Mouse (Mus musculus): ENCODE data around the gene Tmf1. TPM values are rescaled to one million over a fixed set of nuclear protein-coding genes. Genes with fewer than 3 reads are reported as not detected.
A peak's percentile ranks its signal among the peaks of the same experiment; 100 is the strongest.

Tmf1 gene
- total RNA-seq, 1 experiment, result 28.2 TPM

DNA sequence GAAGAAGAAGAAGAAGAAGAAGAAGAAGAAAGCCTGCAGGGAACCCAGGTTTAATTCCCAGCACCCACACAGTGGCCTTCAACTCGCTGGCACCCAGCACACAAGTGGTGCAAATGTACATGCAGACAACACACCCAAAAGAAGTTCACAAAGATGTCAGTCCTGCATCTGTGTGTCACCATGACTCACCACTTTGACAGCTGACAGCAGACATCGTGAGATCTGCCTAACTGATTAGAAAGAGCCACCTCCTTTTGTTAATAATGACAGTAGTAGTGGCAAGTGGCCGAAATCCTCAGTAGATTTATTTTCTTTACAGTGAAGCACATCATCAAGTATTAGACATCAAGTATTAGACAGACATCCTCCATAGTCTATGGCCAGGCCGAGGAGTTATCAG is 28.2 kb upstream of the Tmf1 start:
- Histone ChIP-seq H3K4me1 (ENCODE audit: control insufficient read depth in 2 of 2, insufficient read depth in 2 of 2, low read length in 2 of 2, poor library complexity in 1 of 2) (peaks cover 3% of the 10 kb centered on the region in 2 experiments; a peak in 2 of 4 replicates), H3K9me3 (ENCODE audit: control insufficient read depth, insufficient read depth, low read depth, low read length) (no peaks in the 10 kb centered on the region), H3K9ac (ENCODE audit: insufficient read depth, low read depth, low read length, poor library complexity, severe bottlenecking) (no peak overlapping the region), H3K27ac (ENCODE audit: insufficient read depth, low read depth, low read length, poor library complexity, severe bottlenecking) (no peak overlapping the region), H3K36me3 (ENCODE audit: control insufficient read depth, insufficient read depth, low read length, poor library complexity, severe bottlenecking) (no peaks in the 10 kb centered on the region), H3K4me3 (ENCODE audit: insufficient read depth in 1 of 2, low read depth in 1 of 2, low read length in 2 of 2, poor library complexity in 1 of 2, severe bottlenecking in 1 of 2) (no peak overlapping the region)
- TF ChIP-seq MAFK (IDR thresholded peaks at IDR 0.05; ENCODE audit: insufficient read depth, low read depth, low read length) (no peak), ZNF384 (IDR thresholded peaks at IDR 0.05; ENCODE audit: low read depth, low read length) (no peak)
- DNase-seq (ENCODE audit: low read depth, low spot score), result no peak
- in situ Hi-C loops (cut with MboI; ENCODE audit: low sequenced_read_pairs in 2 of 2, unreplicated experiment in 2 of 2), result no loop called here

- peak within 1 kb of the TSS; percentile 94 for H3K27ac ChIP-seq (ENCODE audit: insufficient read depth, low read depth, low read length, poor library complexity, severe bottlenecking)
- H3K36me3 ChIP-seq (ENCODE audit: control insufficient read depth, insufficient read depth, low read length, poor library complexity, severe bottlenecking), result peaks cover 3% of the 10 kb centered on the region; the same call in 1 of the 2 replicates
- peak; percentile 100 for DNase-seq (ENCODE audit: low read depth, low spot score)
- peak within 1 kb of the TSS; percentile 100 for H3K9ac ChIP-seq (ENCODE audit: insufficient read depth, low read depth, low read length, poor library complexity, severe bottlenecking)
- TF ChIP-seq CHD2 (IDR thresholded peaks at IDR 0.05; ENCODE audit: low read depth, low read length) (no peak), HCFC1 (IDR thresholded peaks at IDR 0.05; ENCODE audit: borderline replicate concordance, insufficient read depth, low read length) (peak; percentile 61; the same call in 1 of the 2 replicates), ZNF384 (IDR thresholded peaks at IDR 0.05; ENCODE audit: low read depth, low read length) (no peak)
- in situ Hi-C loops (cut with MboI; ENCODE audit: low sequenced_read_pairs in 2 of 2, unreplicated experiment in 2 of 2), result no loop called here
- peak within 1 kb of the TSS; percentile 98 to 100 for H3K4me3 ChIP-seq (ENCODE audit: insufficient read depth in 1 of 2, low read depth in 1 of 2, low read length in 2 of 2, poor library complexity in 1 of 2, severe bottlenecking in 1 of 2)
- peaks cover 3% of the 10 kb centered on the region in 2 experiments; a peak in 2 of 4 replicates for H3K4me1 ChIP-seq (ENCODE audit: control insufficient read depth in 2 of 2, insufficient read depth in 2 of 2, low read length in 2 of 2, poor library complexity in 1 of 2)
- no peaks in the 10 kb centered on the region for H3K9me3 ChIP-seq (ENCODE audit: control insufficient read depth, insufficient read depth, low read depth, low read length)
Measured at GRCm38 (mm10) chr6:97205439-97205885, 26.5 kb upstream of the Tmf1 start, which contains the start of gene Uba3. Gene Uba3, minus strand, starts transcription at chr6:97205647.

- no peak for DNase-seq (ENCODE audit: low read depth, low spot score)
- TF ChIP-seq MAFK (IDR thresholded peaks at IDR 0.05; ENCODE audit: insufficient read depth, low read depth, low read length), result no peak
- TF ChIP-seq CHD2 (IDR thresholded peaks at IDR 0.05; ENCODE audit: low read depth, low read length), result no peak
- no peak for TF ChIP-seq ZNF384 (IDR thresholded peaks at IDR 0.05; ENCODE audit: low read depth, low read length)
- TF ChIP-seq HCFC1 (IDR thresholded peaks at IDR 0.05; ENCODE audit: borderline replicate concordance, insufficient read depth, low read length), result no peak
- no peak for TF ChIP-seq ZC3H11A (IDR thresholded peaks at IDR 0.05; ENCODE audit: borderline replicate concordance, low read depth, low read length)
- H3K27ac ChIP-seq (ENCODE audit: insufficient read depth, low read depth, low read length, poor library complexity, severe bottlenecking), result peak overlapping the region; percentile 94
- H3K9ac ChIP-seq (ENCODE audit: insufficient read depth, low read depth, low read length, poor library complexity, severe bottlenecking), result peak overlapping the region; percentile 100
- peak overlapping the region; percentile 98 to 100 for H3K4me3 ChIP-seq (ENCODE audit: insufficient read depth in 1 of 2, low read depth in 1 of 2, low read length in 2 of 2, poor library complexity in 1 of 2, severe bottlenecking in 1 of 2)
- peaks cover 2 to 3% of the 10 kb centered on the region in 2 experiments; a peak in 2 of 4 replicates for H3K4me1 ChIP-seq (ENCODE audit: control insufficient read depth in 2 of 2, insufficient read depth in 2 of 2, low read length in 2 of 2, poor library complexity in 1 of 2)
- H3K9me3 ChIP-seq (ENCODE audit: control insufficient read depth, insufficient read depth, low read depth, low read length), result no peaks in the 10 kb centered on the region
- in situ Hi-C loops (cut with MboI; ENCODE audit: low sequenced_read_pairs in 2 of 2, unreplicated experiment in 2 of 2), result no loop called here
- H3K36me3 ChIP-seq (ENCODE audit: control insufficient read depth, insufficient read depth, low read length, poor library complexity, severe bottlenecking), result peaks cover 3% of the 10 kb centered on the region; the same call in 1 of the 2 replicates
Measured at GRCm38 (mm10) chr6:97204952-97205351, 26.0 kb upstream of the Tmf1 start.

- no peaks in the 10 kb centered on the region for H3K9me3 ChIP-seq (ENCODE audit: control insufficient read depth, insufficient read depth, low read depth, low read length)
- peaks cover 3% of the 10 kb centered on the region; the same call in 1 of the 2 replicates for H3K36me3 ChIP-seq (ENCODE audit: control insufficient read depth, insufficient read depth, low read length, poor library complexity, severe bottlenecking)
- H3K4me1 ChIP-seq (ENCODE audit: control insufficient read depth in 2 of 2, insufficient read depth in 2 of 2, low read length in 2 of 2, poor library complexity in 1 of 2), result peaks cover 2% of the 10 kb centered on the region in 2 experiments; a peak in 2 of 4 replicates
- H3K4me3 ChIP-seq (ENCODE audit: insufficient read depth in 1 of 2, low read depth in 1 of 2, low read length in 2 of 2, poor library complexity in 1 of 2, severe bottlenecking in 1 of 2), result peak overlapping the region; percentile 98 to 100
- in situ Hi-C loops (cut with MboI; ENCODE audit: low sequenced_read_pairs in 2 of 2, unreplicated experiment in 2 of 2), result no loop called here
- peak overlapping the region; percentile 100; the same call in 1 of the 2 replicates for H3K9ac ChIP-seq (ENCODE audit: insufficient read depth, low read depth, low read length, poor library complexity, severe bottlenecking)
- no peak for DNase-seq (ENCODE audit: low read depth, low spot score)
- TF ChIP-seq ZNF384 (IDR thresholded peaks at IDR 0.05; ENCODE audit: low read depth, low read length) (no peak), HCFC1 (IDR thresholded peaks at IDR 0.05; ENCODE audit: borderline replicate concordance, insufficient read depth, low read length) (no peak), MAFK (IDR thresholded peaks at IDR 0.05; ENCODE audit: insufficient read depth, low read depth, low read length) (no peak), CHD2 (IDR thresholded peaks at IDR 0.05; ENCODE audit: low read depth, low read length) (no peak), ZC3H11A (IDR thresholded peaks at IDR 0.05; ENCODE audit: borderline replicate concordance, low read depth, low read length) (no peak)
- H3K27ac ChIP-seq (ENCODE audit: insufficient read depth, low read depth, low read length, poor library complexity, severe bottlenecking), result peak overlapping the region; percentile 94; the same call in 1 of the 2 replicates
Measured at GRCm38 (mm10) chr6:97204252-97204869, 25.4 kb upstream of the Tmf1 start.
